Mouse (Mus musculus) midbrain, embryonic 11.5 days (tissue): ENCODE measurements around the gene Gpr37l1. TPM values are rescaled to one million over a fixed set of nuclear protein-coding genes. Genes with fewer than 3 reads are reported as not detected.

Source experiments
- ATAC-seq: fragments of 200-750 bp; cut with Nextera tagmentation; 2 replicates; pipeline ENCODE4 v1.8.0; 2017; ENCODE audit warnings: moderate TSS enrichment, moderate library complexity; ENCODE audit not compliant: low FRiP score
- DNase-seq: peaks from one replicate; pipeline ENCODE4 v3.0.0; 2015; ENCODE audit warnings: low spot score; ENCODE audit errors: missing footprints
- H3K27ac ChIP-seq: fragments of 300-500 bp; sonication (generic); 2 replicates; pipeline ENCODE4 v1.5.1; 2014; ENCODE audit warnings: low read depth, low read length
- H3K27me3 ChIP-seq: fragments of 300-500 bp; sonication (generic); 2 replicates; pipeline ENCODE4 v1.6.1; 2014; ENCODE audit warnings: mild to moderate bottlenecking, low read length, moderate library complexity, mixed read lengths; ENCODE audit not compliant: control insufficient read depth, insufficient read depth
- H3K36me3 ChIP-seq: fragments of 300-500 bp; sonication (generic); 2 replicates; pipeline ENCODE4 v1.6.1; 2014; ENCODE audit warnings: mild to moderate bottlenecking, low read length, moderate library complexity, mixed read lengths; ENCODE audit not compliant: control insufficient read depth, insufficient read depth
- H3K4me1 ChIP-seq: fragments of 300-500 bp; sonication (generic); 2 replicates; pipeline ENCODE4 v1.6.1; 2014; ENCODE audit warnings: low read length; ENCODE audit not compliant: control insufficient read depth, insufficient read depth
- H3K4me2 ChIP-seq: fragments of 300-500 bp; sonication (generic); 2 replicates; pipeline ENCODE4 v1.6.1; 2014; ENCODE audit warnings: mild to moderate bottlenecking, moderate library complexity
- H3K4me3 ChIP-seq: fragments of 300-500 bp; sonication (generic); 2 replicates; pipeline ENCODE4 v1.5.1; 2014; ENCODE audit warnings: low read depth, low read length
- H3K9ac ChIP-seq: fragments of 300-500 bp; sonication (generic); 2 replicates; pipeline ENCODE4 v1.6.1; 2014; ENCODE audit warnings: low read length
- H3K9me3 ChIP-seq: fragments of 300-500 bp; sonication (generic); 2 replicates; pipeline ENCODE4 v1.6.1; 2016; ENCODE audit warnings: low read length; ENCODE audit not compliant: control insufficient read depth
- WGBS: fragments of 180-500 bp; shearing (Covaris S2); extraction: QIAGEN DNeasy Blood & Tissue Kit; methylation state at CpG from one replicate; pipeline ENCODE4 v1.1.7; 2014; 5-methylcytosine and 5-hydroxymethylcytosine counted together
- polyA plus RNA-seq: library from polyadenylated mRNA; unstranded; fragments of >200 nt; fragmentation: Nextera tagmentation; extraction: Ambion mirVana; gene quantifications from 2 replicates; pipeline ENCODE4 v1.2.1, GENCODE M21; 2014

Gpr37l1 gene
- polyA plus RNA-seq, 1 experiment from 2014 or later, result not detected

DNA sequence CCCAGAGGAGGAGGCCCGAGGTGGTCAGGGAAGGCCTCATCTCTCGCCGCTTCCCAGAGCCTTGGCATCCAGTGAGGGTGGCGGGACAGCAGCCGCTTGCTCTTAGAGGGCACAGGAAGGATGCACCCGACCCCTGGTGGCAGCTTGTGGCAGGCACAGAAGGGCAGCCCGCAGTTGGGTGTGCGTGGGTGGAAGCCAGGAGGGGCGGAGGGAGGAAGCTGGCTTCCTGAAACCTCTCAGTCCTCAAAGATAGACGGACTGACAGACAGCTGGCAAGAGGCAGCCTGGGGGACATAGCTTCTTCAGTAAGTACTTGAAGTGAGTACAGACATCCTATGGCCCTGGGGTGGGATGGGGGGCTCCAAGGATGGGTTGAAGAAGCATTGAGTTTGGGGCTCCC, 35.0 kb downstream of the Gpr37l1 start, which contains the start of gene Ptpn7:
Gene Ptpn7, plus strand, starts transcription at position 228 of the 400 bp plus-strand sequence.
- Histone ChIP-seq H3K4me3 (no peak within 1 kb of the TSS), H3K27ac (no peak within 1 kb of the TSS), H3K27me3 (no peaks in the 10 kb centered on the region; the same call in 1 of the 2 replicates), H3K4me1 (no peaks in the 10 kb centered on the region), H3K4me2 (no peak within 1 kb of the TSS), H3K9me3 (no peaks in the 10 kb centered on the region), H3K36me3 (no peaks in the 10 kb centered on the region), H3K9ac (no peak within 1 kb of the TSS)
- DNase-seq, result no peak
- ATAC-seq, result no peak
- WGBS, result 43% methylated on average over 10 of the region's 10 CpGs

DNA sequence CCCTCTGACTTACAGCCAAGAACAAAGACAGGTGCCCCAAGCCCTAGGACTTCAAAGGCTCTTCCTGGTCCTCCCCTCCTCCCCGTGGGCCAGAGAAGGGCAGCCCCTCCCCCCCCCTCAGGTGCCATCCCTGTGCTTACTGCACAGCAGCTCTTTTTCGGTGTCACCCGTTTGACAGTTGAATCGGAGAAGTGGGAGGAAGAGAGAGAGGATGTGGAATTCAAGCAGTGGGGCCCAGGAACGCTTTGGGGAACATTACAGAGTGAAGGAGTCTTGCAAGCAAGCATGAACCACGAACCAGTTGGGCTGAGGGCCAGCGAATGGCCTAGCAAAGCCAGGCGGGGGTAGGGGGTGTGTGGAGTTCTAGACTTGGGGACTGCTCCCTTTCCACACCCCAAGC, 35.9 kb downstream of the Gpr37l1 start:
- DNase-seq (no peak), ATAC-seq (no peak)
- no peak overlapping the region for H3K27ac ChIP-seq
- H3K9ac ChIP-seq, result no peak overlapping the region
- H3K9me3 ChIP-seq, result no peaks in the 10 kb centered on the region
- no peaks in the 10 kb centered on the region for H3K36me3 ChIP-seq
- no peaks in the 10 kb centered on the region; the same call in 1 of the 2 replicates for H3K27me3 ChIP-seq
- 64% methylated on average over 8 of the region's 8 CpGs for WGBS
- H3K4me3 ChIP-seq, result no peak overlapping the region
- no peaks in the 10 kb centered on the region for H3K4me1 ChIP-seq
- H3K4me2 ChIP-seq, result no peak overlapping the region

- Histone ChIP-seq H3K27me3 (no peaks in the 10 kb centered on the region; the same call in 1 of the 2 replicates), H3K36me3 (no peaks in the 10 kb centered on the region), H3K9me3 (no peaks in the 10 kb centered on the region), H3K4me2 (no peak overlapping the region), H3K4me1 (no peaks in the 10 kb centered on the region), H3K9ac (no peak overlapping the region), H3K27ac (no peak overlapping the region), H3K4me3 (no peak overlapping the region)
- ATAC-seq (no peak), DNase-seq (no peak)
- 56% methylated on average over 6 of the region's 6 CpGs for WGBS
Observed at GRCm38 (mm10) chr1:135131034-135131433, 36.4 kb downstream of the Gpr37l1 start.

GRCm38 (mm10) chr1:135130376-135131018, 37.0 kb downstream of the Gpr37l1 start:
- DNase-seq (no peak), ATAC-seq (no peak)
- Histone ChIP-seq H3K9ac (no peak overlapping the region), H3K9me3 (no peaks in the 10 kb centered on the region), H3K27me3 (no peaks in the 10 kb centered on the region; the same call in 1 of the 2 replicates), H3K36me3 (no peaks in the 10 kb centered on the region), H3K4me1 (no peaks in the 10 kb centered on the region), H3K27ac (no peak overlapping the region), H3K4me2 (no peak overlapping the region), H3K4me3 (no peak overlapping the region)
- 74% methylated on average over 2 of the region's 2 CpGs for WGBS

DNA sequence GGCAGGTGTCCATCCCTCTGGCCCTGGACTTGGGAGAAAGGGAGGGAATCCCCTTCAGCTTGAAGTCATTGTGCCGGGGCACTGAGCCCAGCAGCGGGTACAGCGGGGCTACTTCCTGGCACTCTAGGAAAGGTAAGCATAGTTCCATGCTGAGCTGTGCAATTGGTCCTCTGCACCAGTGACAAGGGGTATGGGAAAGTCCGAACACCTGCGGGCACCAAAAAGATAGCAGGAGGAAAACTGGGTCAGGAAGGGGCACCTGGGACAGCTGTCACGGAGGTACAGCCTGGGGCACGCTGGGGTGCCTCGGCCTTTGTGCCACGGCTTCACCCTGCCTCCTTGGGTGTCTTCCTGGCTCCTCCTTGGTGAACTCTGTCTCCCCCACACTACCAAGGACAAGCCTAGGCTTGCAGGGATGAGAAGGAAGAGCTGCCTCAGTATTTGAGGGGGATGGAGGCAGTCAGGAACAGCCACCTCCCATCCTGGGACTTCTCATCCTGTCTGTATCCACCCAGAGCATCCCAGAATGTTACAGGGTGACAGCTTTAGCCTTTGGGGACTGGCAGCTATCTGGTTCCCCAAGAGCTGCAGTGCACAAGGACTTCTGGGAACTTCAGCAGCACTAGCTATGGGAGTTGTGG, 37.8 kb downstream of the Gpr37l1 start:
- DNase-seq (no peak), ATAC-seq (no peak)
- no peaks in the 10 kb centered on the region for H3K4me1 ChIP-seq
- no peak overlapping the region for H3K4me2 ChIP-seq
- H3K9ac ChIP-seq, result no peak overlapping the region
- H3K9me3 ChIP-seq, result no peaks in the 10 kb centered on the region
- no peak overlapping the region for H3K4me3 ChIP-seq
- H3K36me3 ChIP-seq, result no peaks in the 10 kb centered on the region
- 51% methylated on average over 9 of the region's 9 CpGs for WGBS
- no peaks in the 10 kb centered on the region; the same call in 1 of the 2 replicates for H3K27me3 ChIP-seq
- no peak overlapping the region for H3K27ac ChIP-seq

DNA sequence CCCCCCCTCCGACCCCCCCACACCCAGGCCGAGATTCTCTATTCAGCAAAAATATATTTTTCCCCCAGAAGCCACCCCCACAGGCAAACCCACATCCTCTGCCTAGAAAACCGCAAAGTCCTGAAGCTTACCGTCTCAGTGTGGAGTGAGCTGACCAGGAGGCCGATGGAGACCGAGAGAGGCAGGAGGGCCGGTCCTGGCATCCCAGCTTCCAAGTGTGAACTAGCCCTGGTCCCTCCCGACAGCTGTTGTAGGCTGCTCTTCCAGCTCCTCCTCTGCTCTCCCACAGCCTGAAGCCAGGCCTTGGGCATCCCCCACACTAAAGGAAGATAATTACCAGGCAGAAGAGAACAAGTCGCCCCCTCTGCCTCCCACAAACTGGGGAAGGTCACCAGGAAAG, 38.5 kb downstream of the Gpr37l1 start:
- Histone ChIP-seq H3K4me3 (no peak overlapping the region), H3K4me1 (no peaks in the 10 kb centered on the region), H3K9me3 (no peaks in the 10 kb centered on the region), H3K9ac (no peak overlapping the region), H3K27ac (no peak overlapping the region), H3K4me2 (no peak overlapping the region), H3K36me3 (no peaks in the 10 kb centered on the region), H3K27me3 (no peaks in the 10 kb centered on the region; the same call in 1 of the 2 replicates)
- 21% methylated on average over 9 of the region's 9 CpGs for WGBS
- no peak for DNase-seq
- no peak for ATAC-seq

GRCm38 (mm10) chr1:135128011-135128441, 39.5 kb downstream of the Gpr37l1 start:
- Histone ChIP-seq H3K9ac (no peak overlapping the region), H3K4me1 (no peaks in the 10 kb centered on the region), H3K27me3 (no peaks in the 10 kb centered on the region; the same call in 1 of the 2 replicates), H3K36me3 (no peaks in the 10 kb centered on the region), H3K9me3 (no peaks in the 10 kb centered on the region), H3K4me2 (no peak overlapping the region), H3K4me3 (no peak overlapping the region), H3K27ac (no peak overlapping the region)
- DNase-seq (no peak), ATAC-seq (no peak)
- WGBS, result 48% methylated on average over 5 of the region's 6 CpGs

GRCm38 (mm10) chr1:135126443-135127027, 40.9 kb downstream of the Gpr37l1 start:
- H3K36me3 ChIP-seq, result no peaks in the 10 kb centered on the region
- no peak overlapping the region for H3K9ac ChIP-seq
- no peak for ATAC-seq
- H3K4me1 ChIP-seq, result no peaks in the 10 kb centered on the region
- no peak overlapping the region for H3K4me2 ChIP-seq
- no peak overlapping the region for H3K4me3 ChIP-seq
- no peak for DNase-seq
- WGBS, result 68% methylated on average over 4 of the region's 4 CpGs
- no peak overlapping the region for H3K27ac ChIP-seq
- H3K9me3 ChIP-seq, result no peaks in the 10 kb centered on the region
- H3K27me3 ChIP-seq, result no peaks in the 10 kb centered on the region; the same call in 1 of the 2 replicates

DNA sequence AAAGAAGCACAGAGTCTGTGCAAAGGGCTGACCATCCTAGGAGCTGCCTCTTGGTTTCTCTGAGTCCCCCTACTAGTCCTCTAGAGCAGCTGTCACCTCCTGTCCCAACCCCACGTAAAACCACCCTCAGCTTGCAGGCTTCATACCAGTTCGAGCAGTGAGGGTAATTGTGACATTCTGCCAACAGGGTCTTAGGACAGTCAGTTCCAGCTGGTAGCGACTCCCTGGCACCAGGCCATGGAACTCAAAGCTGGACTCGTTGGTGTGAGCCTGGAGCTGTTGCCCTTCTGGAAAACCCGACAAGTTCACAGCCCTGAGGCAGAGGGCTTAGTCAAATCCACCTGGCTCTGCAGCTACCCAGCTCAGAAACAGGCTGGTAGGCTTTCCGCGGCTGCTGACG, 41.5 kb downstream of the Gpr37l1 start:
- ATAC-seq, result no peak

More for the DNA sequence above, 41.5 kb downstream of the Gpr37l1 start:
- H3K36me3 ChIP-seq, result no peaks in the 10 kb centered on the region
- no peak overlapping the region for H3K4me2 ChIP-seq
- H3K4me3 ChIP-seq, result no peak overlapping the region
- no peaks in the 10 kb centered on the region for H3K9me3 ChIP-seq
- no peak for DNase-seq
- H3K27me3 ChIP-seq, result no peaks in the 10 kb centered on the region; the same call in 1 of the 2 replicates
- no peak overlapping the region for H3K27ac ChIP-seq
- no peak overlapping the region for H3K9ac ChIP-seq
- no peaks in the 10 kb centered on the region for H3K4me1 ChIP-seq
- WGBS, result 78% methylated on average over 8 of the region's 8 CpGs
